Comparison of ENCODE assay signal across 8 mouse cellular contexts in genomic region chr11:22847732-22848648, GRCm38 (mm10). TPM values are rescaled to one million over a fixed set of nuclear protein-coding genes. Genes with fewer than 3 reads are reported as not detected.
DNase-seq lines count a peak whose midpoint lies in the region; ATAC-seq and TF ChIP-seq lines count a peak whose summit lies in the region.

No protein-coding gene starts in this region.

- no peak for ATAC-seq in hindbrain, postnatal 0 days
- ATAC-seq in midbrain, embryonic 14.5 days (ENCODE audit: low FRiP score, low TSS enrichment) = no peak

- H3K9ac ChIP-seq in hindbrain, postnatal 0 days (replicated peaks; ENCODE audit: low read length) = no peak overlapping the region
- no peak overlapping the region for H3K9ac ChIP-seq in midbrain, embryonic 14.5 days (replicated peaks; ENCODE audit: low read length)

- no peak overlapping the region for H3K27ac ChIP-seq in hindbrain, postnatal 0 days
- no peak overlapping the region for H3K27ac ChIP-seq in midbrain, embryonic 14.5 days (replicated peaks; ENCODE audit: low read depth, low read length)

- H3K36me3 ChIP-seq in hindbrain, postnatal 0 days (ENCODE audit: insufficient read depth, low read length) = no peaks in the 10 kb centered on the region
- no peaks in the 10 kb centered on the region for H3K36me3 ChIP-seq in midbrain, embryonic 14.5 days (ENCODE audit: control insufficient read depth, insufficient read depth, low read length)

- H3K9me3 ChIP-seq in hindbrain, postnatal 0 days (ENCODE audit: low read length) = no peaks in the 10 kb centered on the region
- H3K9me3 ChIP-seq in midbrain, embryonic 14.5 days (ENCODE audit: control insufficient read depth, low read length) = no peaks in the 10 kb centered on the region

- no peak overlapping the region for H3K4me2 ChIP-seq in hindbrain, postnatal 0 days (ENCODE audit: low read depth, low read length)
- no peak overlapping the region for H3K4me2 ChIP-seq in midbrain, embryonic 14.5 days (ENCODE audit: low read length)

- no peak overlapping the region for H3K4me3 ChIP-seq in hindbrain, postnatal 0 days (ENCODE audit: low read length)
- no peak overlapping the region for H3K4me3 ChIP-seq in midbrain, embryonic 14.5 days (replicated peaks; ENCODE audit: low read depth, low read length)

- peak; percentile 75 for DNase-seq in gastrocnemius, adult 18-20 months (ENCODE audit: low spot score)
- DNase-seq in gastrocnemius, postnatal 10 days = no peak
- DNase-seq in adipocyte (ENCODE audit: low spot score) = peak; percentile 40
- peak; percentile 85 to 93 for DNase-seq in kidney, adult 8-10 months
- DNase-seq in lung, postnatal 10 days = peak; percentile 55
- DNase-seq in embryo, embryonic 10 days (ENCODE audit: low spot score) = no peak
- no peak for DNase-seq in hindbrain, postnatal 0 days (ENCODE audit: low spot score)
- no peak for DNase-seq in midbrain, embryonic 14.5 days

- TF ChIP-seq CTCF in hindbrain, postnatal 0 days (IDR thresholded peaks at IDR 0.05; ENCODE audit: low read depth) = no peak

- H3K4me1 ChIP-seq in hindbrain, postnatal 0 days (ENCODE audit: insufficient read depth, low read length) = peaks cover 11% of the 10 kb centered on the region; the same call in 1 of the 2 replicates
- no peaks in the 10 kb centered on the region for H3K4me1 ChIP-seq in midbrain, embryonic 14.5 days (ENCODE audit: control insufficient read depth, insufficient read depth, low read length)

- 67% methylated on average over 8 of the region's 8 CpGs for WGBS in hindbrain, postnatal 0 days
- WGBS in midbrain, embryonic 14.5 days = 76% methylated on average over 8 of the region's 8 CpGs

- no peaks in the 10 kb centered on the region for H3K27me3 ChIP-seq in hindbrain, postnatal 0 days (ENCODE audit: insufficient read depth, low read length)
- no peaks in the 10 kb centered on the region for H3K27me3 ChIP-seq in midbrain, embryonic 14.5 days (ENCODE audit: control insufficient read depth, insufficient read depth, low read length)

RNA-seq across cellular contexts. Expression of gene B3gnt2, which starts 12.8 kb away (rescaled TPM):
- 1 to 10 TPM; 1.0 to 2.2 TPM for total RNA-seq in gastrocnemius, adult 18-20 months (2021)
- 1 to 10 TPM; 4.0 to 4.4 TPM for total RNA-seq in gastrocnemius, postnatal 10 days (2021)
- total RNA-seq in hindbrain, postnatal 0 days (2014; rRNA removed) = 4.8 and 9.2 TPM in 2 replicates
- polyA plus RNA-seq in hindbrain, postnatal 0 days (2015; fragmentation: Nextera tagmentation; extraction: Ambion mirVana) = 2.9 and 4.5 TPM in 2 replicates
- polyA plus RNA-seq in midbrain, embryonic 14.5 days (2014; fragmentation: Nextera tagmentation; extraction: Ambion mirVana) = 1.3 and 2.6 TPM in 2 replicates

Comparison
In these comparisons a context has a peak if more than half of its experiments do, and no peak if none do; other contexts are left out.
1. DNase-seq: peak in gastrocnemius, adult 18-20 months (single experiment), adipocyte (single experiment), kidney, adult 8-10 months (2 of 2) and lung, postnatal 10 days (single experiment); none in gastrocnemius, postnatal 10 days (single experiment), embryo, embryonic 10 days (single experiment), hindbrain, postnatal 0 days (single experiment) and midbrain, embryonic 14.5 days (single experiment).